Mouse (Mus musculus): ENCODE measurements around the gene Zfp830.

DNA sequence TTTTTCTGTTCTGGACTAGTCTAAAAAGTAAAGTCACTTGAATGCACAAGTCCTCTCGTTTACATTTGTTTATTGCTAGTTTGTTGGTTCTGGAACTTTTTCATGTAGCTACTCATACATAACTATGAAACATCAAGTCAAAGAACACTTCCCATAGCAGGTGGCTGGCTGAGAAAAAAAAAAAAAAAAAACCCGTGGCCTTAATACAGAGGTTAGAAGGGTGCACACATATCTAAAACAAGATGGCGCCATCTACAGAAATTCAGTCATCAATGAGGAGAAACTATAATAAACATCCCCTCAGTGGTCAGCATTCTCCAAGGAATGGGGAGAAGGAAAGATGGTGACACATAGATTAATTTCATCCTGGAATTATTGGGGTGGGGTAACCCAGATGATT, 43.2 kb downstream of the Zfp830 start:
- TF ChIP-seq EP300 (IDR thresholded peaks at IDR 0.05; ENCODE audit: low read depth): no peak
- no peak for TF ChIP-seq CTCF (IDR thresholded peaks at IDR 0.05; ENCODE audit: low read depth)
